Mouse (Mus musculus): ENCODE results near the gene Cdc42bpb. TPM values are rescaled to one million over a fixed set of nuclear protein-coding genes. Genes with fewer than 3 reads are reported as not detected.

Gene Cdc42bpb
- polyA plus RNA-seq, 1 experiment from 2014 or later: 44.9 TPM

DNA sequence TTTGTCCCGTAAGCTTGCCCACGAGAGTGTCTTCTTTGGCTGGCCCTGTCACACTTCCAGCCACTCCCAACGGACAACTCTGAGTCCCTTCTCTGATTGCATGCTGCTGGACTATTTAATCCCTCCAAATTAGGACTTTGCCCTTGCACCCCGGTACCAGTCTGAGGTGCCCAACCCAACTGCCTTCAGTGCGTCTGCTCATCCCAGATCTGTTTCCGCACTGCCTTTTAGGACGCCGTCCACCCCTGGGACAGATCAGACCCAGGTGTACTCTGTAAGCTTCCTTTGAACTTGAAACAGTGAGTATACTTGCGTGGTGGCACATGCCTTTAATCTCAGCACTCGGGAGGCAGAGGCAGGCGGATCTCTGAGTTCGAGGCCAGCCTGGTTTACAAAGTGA is 1.3 kb upstream of the Cdc42bpb start:
- Histone ChIP-seq H3K4me3 (peak overlapping the region; percentile 100), H3K36me3 (replicated peaks) (no peaks in the 10 kb centered on the region), H3K27ac (peak overlapping the region; percentile 95), H3K9me3 (no peaks in the 10 kb centered on the region), H3K9ac (peak overlapping the region; percentile 94; the same call in 1 of the 2 replicates), H3K4me1 (peaks cover 33% of the 10 kb centered on the region), H3K4me2 (peak overlapping the region; percentile 75), H3K27me3 (replicated peaks) (no peaks in the 10 kb centered on the region)
- no peak for ATAC-seq (replicated peaks)
- WGBS: 73% methylated on average over 12 of the region's 12 CpGs

DNA sequence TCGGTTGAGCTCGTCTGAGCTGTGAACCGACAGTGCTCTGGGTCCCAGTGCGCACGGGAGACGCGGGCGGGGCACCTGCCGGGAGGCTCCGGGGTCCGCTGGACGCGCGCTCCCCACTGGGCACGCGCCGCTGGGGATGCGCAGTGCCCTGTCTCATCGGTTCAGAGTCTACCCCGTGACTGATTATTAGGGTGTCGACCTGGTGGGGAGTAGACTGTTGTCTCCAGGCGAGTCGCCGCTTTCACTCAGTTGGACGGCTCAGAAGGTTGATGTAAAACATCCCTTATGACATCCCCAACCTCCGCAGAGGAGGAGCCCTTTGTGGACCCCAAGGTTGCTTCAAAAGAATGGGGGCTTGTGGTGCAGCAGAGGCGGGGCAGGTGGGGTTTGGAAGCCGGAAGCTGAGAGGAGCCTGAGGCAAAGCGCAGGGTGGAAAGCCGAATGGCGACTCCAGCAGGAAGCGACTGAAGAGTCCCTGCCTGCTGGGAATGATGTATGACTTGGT is 520 bp upstream of the Cdc42bpb start:
- WGBS: under 1% methylated on average over 32 of the region's 32 CpGs

DNA sequence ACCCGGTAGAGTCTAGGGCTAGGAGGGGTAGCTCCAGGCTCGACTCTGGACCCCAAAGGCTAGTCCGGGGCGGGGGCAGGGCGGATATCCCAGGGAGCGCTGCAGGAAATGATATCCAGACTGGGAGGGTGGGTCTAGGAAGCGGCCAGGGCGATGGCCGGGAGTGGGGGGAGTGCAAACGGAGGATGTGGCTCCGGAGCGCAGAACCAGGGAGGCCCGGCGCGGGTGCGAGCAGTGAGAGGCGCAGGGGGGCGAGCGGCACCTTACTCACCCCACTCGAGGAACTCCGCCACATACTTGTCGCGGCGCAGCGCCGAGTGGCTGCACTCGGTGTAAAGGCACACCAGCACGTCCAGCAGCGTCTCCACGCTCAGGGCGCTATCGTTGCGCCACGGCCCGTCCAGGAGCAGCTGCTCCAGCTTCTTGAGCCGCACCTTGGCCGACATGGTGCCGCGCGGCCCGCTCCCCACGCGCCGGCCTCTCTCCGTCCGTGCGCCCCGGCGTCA is 639 bp downstream of the Cdc42bpb start:
- Histone ChIP-seq H3K9ac (peak overlapping the region; percentile 94), H3K27ac (peak overlapping the region; percentile 95), H3K36me3 (replicated peaks) (no peaks in the 10 kb centered on the region), H3K4me1 (peaks cover 33% of the 10 kb centered on the region), H3K4me3 (peak overlapping the region; percentile 100), H3K9me3 (no peaks in the 10 kb centered on the region), H3K27me3 (replicated peaks) (no peaks in the 10 kb centered on the region), H3K4me2 (peak overlapping the region; percentile 75)
- WGBS: 0% methylated on average over 37 of the region's 49 CpGs
- peak; percentile 35 for ATAC-seq (replicated peaks)

More for the DNA sequence above, 520 bp upstream of the Cdc42bpb start:
- peak overlapping the region; percentile 75 for H3K4me2 ChIP-seq
- no peaks in the 10 kb centered on the region for H3K9me3 ChIP-seq
- H3K36me3 ChIP-seq (replicated peaks): no peaks in the 10 kb centered on the region
- H3K27me3 ChIP-seq (replicated peaks): no peaks in the 10 kb centered on the region
- H3K4me3 ChIP-seq: peak overlapping the region; percentile 100
- peak overlapping the region; percentile 94 for H3K9ac ChIP-seq
- peaks cover 33% of the 10 kb centered on the region for H3K4me1 ChIP-seq
- peak; percentile 85 for ATAC-seq (replicated peaks)
- peak overlapping the region; percentile 95 for H3K27ac ChIP-seq

DNA sequence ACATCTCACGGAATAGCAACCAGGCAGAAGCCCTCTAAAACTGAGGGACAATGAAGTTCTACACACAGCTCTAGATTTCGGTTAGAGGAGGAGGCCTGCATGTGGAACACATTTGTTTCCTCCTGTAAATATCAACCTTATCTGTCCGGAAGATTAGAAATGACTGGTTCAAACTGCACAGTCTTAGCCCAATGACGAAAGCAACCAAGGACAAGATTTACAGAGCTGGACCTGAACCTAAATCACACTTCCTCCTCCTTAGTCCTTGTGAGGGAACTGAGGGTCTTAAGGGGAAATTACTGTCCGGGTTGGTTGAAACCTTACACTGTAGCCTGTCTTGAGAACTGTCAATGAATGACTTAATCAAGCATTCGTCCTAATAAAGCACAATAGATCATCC is 1.5 kb downstream of the Cdc42bpb start:
- Histone ChIP-seq H3K9me3 (no peaks in the 10 kb centered on the region), H3K4me2 (peak overlapping the region; percentile 75), H3K27ac (no peak overlapping the region), H3K36me3 (replicated peaks) (no peaks in the 10 kb centered on the region), H3K4me3 (peak overlapping the region; percentile 100), H3K27me3 (replicated peaks) (no peaks in the 10 kb centered on the region), H3K9ac (peak overlapping the region; percentile 94), H3K4me1 (peaks cover 34% of the 10 kb centered on the region)
- 36% methylated on average over 6 of the region's 6 CpGs for WGBS
- ATAC-seq (replicated peaks): no peak

DNA sequence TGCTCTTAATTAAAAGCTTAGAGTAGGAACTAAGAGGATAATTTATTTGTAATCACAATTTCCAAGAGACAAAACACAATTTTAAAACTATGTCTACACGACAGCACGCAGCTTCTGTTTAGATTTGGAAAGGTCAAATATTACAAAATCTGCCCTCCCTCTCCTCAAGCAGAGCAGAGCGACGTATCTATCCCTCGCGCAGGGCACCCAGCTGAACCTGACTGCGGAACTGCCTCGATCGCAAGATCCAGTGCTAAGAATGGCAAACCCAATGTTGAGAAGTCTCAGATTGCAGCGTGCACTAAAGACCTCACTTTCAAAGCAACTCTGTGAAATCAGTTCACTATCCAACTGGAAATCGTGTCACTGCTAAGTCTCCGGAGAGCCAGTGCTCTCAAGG is 2.0 kb downstream of the Cdc42bpb start:
- Histone ChIP-seq H3K27ac (no peak overlapping the region), H3K9me3 (no peaks in the 10 kb centered on the region), H3K36me3 (replicated peaks) (no peaks in the 10 kb centered on the region), H3K4me2 (peak overlapping the region; percentile 75), H3K9ac (peak overlapping the region; percentile 94; the same call in 1 of the 2 replicates), H3K27me3 (replicated peaks) (no peaks in the 10 kb centered on the region), H3K4me1 (peaks cover 38% of the 10 kb centered on the region), H3K4me3 (peak overlapping the region; percentile 100)
- 68% methylated on average over 12 of the region's 12 CpGs for WGBS
- ATAC-seq (replicated peaks): no peak

GRCm38 (mm10) chr12:111374727-111375126 is 2.8 kb downstream of the Cdc42bpb start:
- H3K4me2 ChIP-seq: peak overlapping the region; percentile 75; the same call in 1 of the 2 replicates
- no peaks in the 10 kb centered on the region for H3K9me3 ChIP-seq
- H3K27ac ChIP-seq: no peak overlapping the region
- H3K9ac ChIP-seq: no peak overlapping the region
- no peak overlapping the region for H3K4me3 ChIP-seq
- H3K4me1 ChIP-seq: peaks cover 41% of the 10 kb centered on the region
- H3K36me3 ChIP-seq (replicated peaks): no peaks in the 10 kb centered on the region
- no peaks in the 10 kb centered on the region for H3K27me3 ChIP-seq (replicated peaks)
- WGBS: 85% methylated on average over 10 of the region's 10 CpGs
- no peak for ATAC-seq (replicated peaks)

GRCm38 (mm10) chr12:111373411-111373810 is 4.1 kb downstream of the Cdc42bpb start:
- no peaks in the 10 kb centered on the region for H3K27me3 ChIP-seq (replicated peaks)
- 90% methylated on average over 6 of the region's 6 CpGs for WGBS
- peaks cover 37% of the 10 kb centered on the region for H3K4me1 ChIP-seq
- H3K36me3 ChIP-seq (replicated peaks): no peaks in the 10 kb centered on the region
- H3K9me3 ChIP-seq: no peaks in the 10 kb centered on the region
- no peak for ATAC-seq (replicated peaks)
- H3K4me3 ChIP-seq: no peak overlapping the region
- no peak overlapping the region for H3K9ac ChIP-seq
- no peak overlapping the region for H3K27ac ChIP-seq
- H3K4me2 ChIP-seq: no peak overlapping the region

DNA sequence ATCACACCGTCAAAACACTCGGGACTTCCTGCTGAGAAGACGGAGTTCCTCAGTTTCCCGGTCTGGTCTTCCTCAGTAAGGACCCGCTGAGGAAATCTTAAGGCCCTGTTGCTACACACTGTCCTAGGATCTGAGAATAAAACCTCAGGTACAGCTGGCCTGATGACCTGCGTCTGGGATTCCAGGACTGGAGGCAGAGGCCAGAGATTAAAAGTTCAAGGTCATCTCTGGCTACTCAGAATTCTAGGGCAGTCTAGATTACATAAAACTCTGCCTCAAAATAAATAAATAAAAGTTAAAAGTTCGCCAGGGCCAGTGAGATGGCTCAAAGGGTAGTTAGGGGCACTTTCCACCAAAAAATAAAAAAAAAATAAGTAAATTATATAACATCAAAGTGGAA is 5.6 kb downstream of the Cdc42bpb start:
- no peak overlapping the region for H3K4me2 ChIP-seq
- no peaks in the 10 kb centered on the region for H3K9me3 ChIP-seq
- no peak for ATAC-seq (replicated peaks)
- WGBS: 87% methylated on average over 7 of the region's 7 CpGs
- H3K4me1 ChIP-seq: peaks cover 37% of the 10 kb centered on the region
- H3K4me3 ChIP-seq: no peak overlapping the region
- H3K9ac ChIP-seq: no peak overlapping the region
- H3K27me3 ChIP-seq (replicated peaks): no peaks in the 10 kb centered on the region
- H3K27ac ChIP-seq: no peak overlapping the region
- no peaks in the 10 kb centered on the region for H3K36me3 ChIP-seq (replicated peaks)

DNA sequence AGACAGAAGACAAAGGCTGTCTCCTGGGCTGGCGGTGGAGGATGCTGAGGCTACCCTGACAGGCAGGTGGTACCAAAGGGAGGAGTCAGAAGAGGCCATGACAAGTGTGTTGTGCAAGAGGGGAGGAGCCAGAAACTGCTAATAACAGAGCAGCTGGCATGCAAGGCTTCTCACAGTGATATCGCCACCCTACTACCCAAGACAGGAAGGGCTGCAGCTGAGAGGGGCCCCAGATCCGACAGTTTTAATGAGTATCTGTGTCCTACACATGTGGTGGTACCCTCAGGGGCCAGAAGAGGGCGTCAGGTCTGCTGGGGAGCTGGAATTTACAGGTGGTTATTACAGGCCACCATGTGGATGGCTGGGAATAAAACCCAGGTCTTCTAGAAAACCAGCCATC is 7.3 kb downstream of the Cdc42bpb start:
- no peaks in the 10 kb centered on the region for H3K27me3 ChIP-seq (replicated peaks)
- H3K4me2 ChIP-seq: no peak overlapping the region
- ATAC-seq (replicated peaks): no peak
- no peak overlapping the region for H3K9ac ChIP-seq
- peaks cover 25% of the 10 kb centered on the region for H3K4me1 ChIP-seq
- 54% methylated on average over 4 of the region's 4 CpGs for WGBS
- H3K27ac ChIP-seq: no peak overlapping the region
- H3K9me3 ChIP-seq: no peaks in the 10 kb centered on the region
- no peaks in the 10 kb centered on the region for H3K36me3 ChIP-seq (replicated peaks)
- no peak overlapping the region for H3K4me3 ChIP-seq

- Histone ChIP-seq H3K36me3 (replicated peaks) (no peaks in the 10 kb centered on the region), H3K4me3 (no peak overlapping the region), H3K4me2 (no peak overlapping the region), H3K9me3 (no peaks in the 10 kb centered on the region), H3K27me3 (replicated peaks) (no peaks in the 10 kb centered on the region), H3K9ac (no peak overlapping the region), H3K27ac (no peak overlapping the region), H3K4me1 (peaks cover 22% of the 10 kb centered on the region; the same call in 1 of the 2 replicates)
- no peak for ATAC-seq (replicated peaks)
- WGBS: 89% methylated on average over 7 of the region's 7 CpGs
These were observed 10.5 kb downstream of the Cdc42bpb start for GRCm38 (mm10) chr12:111367065-111367464.

GRCm38 (mm10) chr12:111364234-111364633 is 13.3 kb downstream of the Cdc42bpb start:
- no peak overlapping the region for H3K9ac ChIP-seq
- H3K4me3 ChIP-seq: no peak overlapping the region
- no peak for ATAC-seq (replicated peaks)
- H3K9me3 ChIP-seq: no peaks in the 10 kb centered on the region
- peaks cover 22% of the 10 kb centered on the region; the same call in 1 of the 2 replicates for H3K4me1 ChIP-seq
- no peak overlapping the region for H3K27ac ChIP-seq
- no peaks in the 10 kb centered on the region for H3K36me3 ChIP-seq (replicated peaks)
- no peaks in the 10 kb centered on the region for H3K27me3 ChIP-seq (replicated peaks)
- 92% methylated on average over 3 of the region's 3 CpGs for WGBS
- no peak overlapping the region for H3K4me2 ChIP-seq

DNA sequence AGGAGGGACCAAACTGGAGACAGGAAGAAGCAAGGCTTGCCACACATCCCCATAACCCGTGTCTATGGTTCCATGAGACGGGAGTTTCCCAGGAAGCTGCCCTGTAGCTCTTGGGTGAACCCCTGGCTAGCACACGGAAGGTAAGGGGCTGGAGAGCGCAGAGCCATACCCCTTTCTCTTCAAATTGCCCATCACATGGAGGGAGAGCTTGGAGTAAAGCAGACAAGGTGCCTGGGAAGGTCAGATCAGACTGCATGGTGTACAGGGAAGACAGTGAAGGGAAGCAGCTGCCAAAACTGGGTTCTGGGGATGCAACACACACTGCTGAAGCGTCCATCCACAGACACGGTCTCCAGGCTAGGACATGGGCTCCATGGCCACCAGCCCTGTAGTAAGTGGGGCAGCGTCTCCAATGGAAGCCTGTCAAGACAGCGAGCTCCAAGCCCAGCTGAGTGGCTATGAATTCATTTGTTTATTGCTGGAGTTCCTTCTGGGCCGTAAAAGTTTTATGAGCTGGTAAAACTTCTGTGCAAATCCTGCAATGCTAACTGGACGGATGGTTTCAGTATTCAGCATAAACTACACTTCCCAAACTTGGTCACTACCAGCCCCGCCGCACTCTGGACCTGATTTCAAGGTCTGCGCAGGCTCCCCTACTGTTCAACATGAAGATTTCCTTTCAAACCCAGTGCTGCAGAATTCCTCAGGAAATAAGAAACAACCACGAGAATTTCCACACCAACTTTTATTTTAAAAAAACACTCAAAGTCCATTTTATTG is 16.0 kb downstream of the Cdc42bpb start:
- H3K9ac ChIP-seq: no peak overlapping the region
- H3K4me1 ChIP-seq: peaks cover 41% of the 10 kb centered on the region
- ATAC-seq (replicated peaks): no peak
- H3K27ac ChIP-seq: no peak overlapping the region
- WGBS: 86% methylated on average over 14 of the region's 14 CpGs
- no peaks in the 10 kb centered on the region for H3K36me3 ChIP-seq (replicated peaks)
- no peak overlapping the region for H3K4me2 ChIP-seq
- H3K9me3 ChIP-seq: no peaks in the 10 kb centered on the region
- H3K27me3 ChIP-seq (replicated peaks): no peaks in the 10 kb centered on the region
- H3K4me3 ChIP-seq: no peak overlapping the region
